Mouse (Mus musculus) mature B cell (primary cell): ENCODE measurements around the gene Acsf3.

Experiments
- in situ Hi-C: fragments of 300-500 bp; cut with MboI; formaldehyde crosslinking; loops from 2 replicates; pipeline ENCODE4 v1.14.3; 2019

Acsf3 gene

DNA sequence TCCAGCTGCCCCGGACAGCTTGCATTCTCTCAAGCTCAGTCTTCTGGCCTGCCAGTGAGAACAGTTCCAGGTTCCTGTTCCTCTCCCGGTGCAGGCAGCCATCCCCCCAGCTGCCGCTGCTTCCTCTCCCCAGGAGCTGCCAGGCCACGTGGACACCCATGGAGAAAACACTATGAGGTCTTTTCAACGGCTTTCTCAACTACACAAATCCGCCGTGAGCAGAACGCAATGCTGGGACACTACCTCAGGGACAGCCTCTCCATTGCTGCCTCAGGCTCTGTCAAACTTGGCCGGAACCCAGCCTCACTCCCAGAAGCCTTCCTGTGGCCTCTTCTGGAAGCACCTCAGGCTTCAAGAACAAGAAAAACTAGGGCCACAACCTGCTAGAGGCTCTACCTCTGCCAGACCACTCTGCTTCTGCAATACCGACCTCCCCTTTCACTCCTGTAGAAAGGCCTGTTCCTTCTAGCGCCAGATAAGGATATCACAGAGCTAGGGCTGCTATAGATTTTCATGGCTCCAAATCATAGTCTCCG is 12.5 kb upstream of the Acsf3 start:
- in situ Hi-C loops, result no loop called here

DNA sequence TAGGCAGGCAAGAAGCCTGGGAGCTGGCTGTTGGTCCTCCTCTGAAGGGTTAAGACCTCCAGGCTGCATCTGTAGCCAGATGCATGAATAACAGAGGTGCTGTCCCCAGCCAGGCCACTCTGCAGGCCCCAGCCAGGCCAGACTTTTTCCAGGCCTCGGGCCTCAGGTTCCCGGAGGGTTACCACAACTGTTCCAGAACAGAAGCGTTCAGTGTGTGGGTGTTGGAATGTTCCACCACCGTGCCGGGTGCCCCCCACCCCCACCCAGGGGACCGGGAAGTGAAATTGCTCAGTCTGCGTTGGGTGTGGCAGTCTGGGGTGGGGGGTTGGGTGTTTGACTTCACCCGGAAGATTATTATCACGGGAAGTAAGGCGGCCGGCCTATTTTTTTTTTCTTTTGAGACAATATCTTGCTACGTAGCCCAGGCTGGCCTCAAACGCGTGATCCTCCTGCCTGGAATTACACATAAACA is 12.0 kb upstream of the Acsf3 start:
- in situ Hi-C loops, result no loop called here

DNA sequence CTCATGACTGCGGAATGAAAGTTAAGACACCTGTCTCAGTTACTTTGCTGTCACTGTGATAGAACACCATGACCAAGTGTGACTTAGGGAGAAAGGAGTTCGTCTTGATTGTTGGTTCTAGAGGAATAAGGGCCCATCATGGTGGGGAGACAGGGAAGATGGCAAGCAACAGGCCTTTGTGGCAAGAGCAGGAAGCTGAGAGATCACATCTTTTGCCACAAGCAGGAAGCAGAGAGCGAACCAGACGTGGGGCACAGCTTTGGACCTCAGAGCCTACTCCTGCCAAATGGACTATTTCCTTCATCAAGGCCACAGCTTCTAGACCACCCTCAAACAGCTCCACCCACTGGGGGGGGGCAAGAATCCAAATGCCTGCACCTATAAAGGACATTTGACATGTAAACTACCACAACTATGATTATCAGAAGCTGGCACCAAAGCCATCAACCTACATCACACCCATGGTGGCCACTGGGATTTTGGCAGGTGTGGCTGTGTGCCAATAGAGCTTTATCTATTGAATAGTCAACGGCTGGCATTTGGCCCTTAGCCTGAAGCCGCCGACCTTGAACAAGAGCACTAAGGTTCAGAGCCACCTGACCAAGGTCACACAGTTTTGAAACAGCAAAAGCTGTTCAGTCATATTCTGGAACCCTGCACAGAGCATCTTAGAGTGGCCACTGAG is 10.4 kb upstream of the Acsf3 start:
- in situ Hi-C loops, result no loop called here

DNA sequence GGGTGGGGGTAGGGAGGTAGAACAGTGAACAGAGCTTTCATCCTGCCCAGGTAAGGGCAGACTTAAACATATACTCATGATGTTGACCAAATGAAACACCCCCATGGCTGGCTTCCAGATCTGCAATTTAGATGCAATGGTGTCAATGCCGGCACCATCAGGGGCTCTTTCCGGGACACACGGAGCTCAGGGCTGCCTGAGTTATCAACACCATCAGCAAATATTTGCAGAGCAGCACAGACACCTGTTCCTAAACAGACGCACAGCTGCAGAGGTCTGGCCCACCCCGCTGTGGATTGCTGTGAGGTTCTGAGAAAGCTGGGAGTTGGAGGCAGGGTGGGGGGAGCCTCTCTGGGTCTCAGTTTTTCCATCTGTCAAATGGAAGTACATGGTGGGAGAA is 9.1 kb upstream of the Acsf3 start:
- in situ Hi-C loops, result no loop called here

DNA sequence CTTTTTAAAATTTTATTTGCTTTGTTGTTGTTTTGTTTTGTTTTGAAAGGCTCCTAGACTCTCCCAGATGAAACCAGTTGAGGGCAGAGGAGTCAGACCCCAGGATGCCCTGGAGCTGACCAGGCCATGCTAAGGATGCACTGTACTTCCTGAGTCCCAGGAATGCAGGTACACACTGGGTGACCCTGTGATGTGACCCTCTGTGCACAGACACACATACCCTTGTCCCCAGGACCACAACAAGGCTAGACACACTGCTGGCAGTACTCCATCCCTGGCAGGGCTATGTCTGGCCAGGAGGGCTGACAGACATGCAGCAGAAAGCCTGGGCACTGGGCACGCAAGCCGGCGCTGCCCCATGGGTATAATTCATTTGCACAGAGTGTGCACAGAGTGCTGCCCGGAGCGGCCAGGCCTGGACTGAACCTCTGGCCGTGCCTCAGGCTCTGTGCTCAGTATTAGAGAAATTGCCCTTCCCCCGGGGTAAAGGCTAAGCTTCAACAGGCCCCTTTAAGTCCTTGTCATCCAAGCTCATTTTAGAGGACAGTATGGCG is 8.6 kb upstream of the Acsf3 start:
- in situ Hi-C loops, result no loop called here

DNA sequence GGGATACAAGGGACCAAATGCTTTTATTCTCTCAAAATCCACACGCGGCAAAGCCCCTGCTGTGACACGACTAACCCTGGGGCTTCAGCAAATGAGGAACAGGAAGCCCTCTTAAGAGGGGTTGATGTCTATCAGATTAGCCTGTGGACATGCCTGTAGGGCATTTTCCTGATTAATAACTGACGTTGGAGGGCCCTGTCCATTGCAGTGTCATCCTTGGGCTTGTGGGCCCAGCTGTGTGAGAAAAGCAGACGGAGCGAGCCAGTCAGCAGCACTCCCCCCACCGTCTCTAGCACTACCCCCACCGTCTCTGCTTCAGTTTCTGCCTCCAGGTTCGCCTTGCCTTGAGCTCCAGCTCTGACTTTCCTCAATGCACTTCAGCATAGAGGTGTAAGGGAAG is 8.1 kb upstream of the Acsf3 start:
- in situ Hi-C loops, result no loop called here

DNA sequence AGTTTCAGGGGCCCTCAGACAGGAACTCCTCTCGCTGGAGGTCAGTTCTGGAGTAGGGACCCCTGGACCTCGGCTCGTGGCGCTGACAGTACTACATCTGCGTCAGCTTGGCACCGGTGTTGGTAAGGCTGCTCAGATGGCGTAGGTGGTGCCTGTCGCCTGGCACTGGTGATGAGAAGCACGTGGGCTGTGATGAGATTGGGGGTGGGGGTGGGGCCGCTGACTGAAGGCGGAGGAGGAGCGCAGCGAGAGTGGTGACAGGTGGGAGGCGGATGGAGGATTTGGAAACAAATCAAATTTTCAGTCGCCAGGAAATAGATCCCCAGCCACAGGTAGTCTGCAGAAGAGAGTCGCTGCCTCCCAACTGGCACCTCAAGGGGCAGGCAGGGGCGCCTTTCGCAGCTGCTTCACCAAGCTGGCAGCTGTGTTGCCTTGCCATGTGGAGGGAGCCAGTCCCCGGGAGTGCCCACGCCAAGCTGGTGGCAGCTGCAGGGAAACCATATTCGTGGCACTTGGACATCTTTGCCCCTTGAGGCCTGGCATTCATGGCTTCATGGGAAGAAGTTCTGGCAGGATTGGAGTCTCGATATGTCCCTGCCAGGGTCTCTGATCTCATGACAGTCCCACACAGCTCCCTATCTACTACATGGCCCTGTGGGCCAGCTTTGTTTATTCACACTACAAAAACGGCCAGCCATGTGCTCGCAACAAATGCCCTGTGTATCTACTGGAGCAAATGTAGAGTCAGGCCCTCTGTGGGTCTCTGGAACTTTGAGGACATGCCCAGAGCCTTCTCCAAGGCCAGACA is 5.8 kb upstream of the Acsf3 start:
- in situ Hi-C loops, result no loop called here

DNA sequence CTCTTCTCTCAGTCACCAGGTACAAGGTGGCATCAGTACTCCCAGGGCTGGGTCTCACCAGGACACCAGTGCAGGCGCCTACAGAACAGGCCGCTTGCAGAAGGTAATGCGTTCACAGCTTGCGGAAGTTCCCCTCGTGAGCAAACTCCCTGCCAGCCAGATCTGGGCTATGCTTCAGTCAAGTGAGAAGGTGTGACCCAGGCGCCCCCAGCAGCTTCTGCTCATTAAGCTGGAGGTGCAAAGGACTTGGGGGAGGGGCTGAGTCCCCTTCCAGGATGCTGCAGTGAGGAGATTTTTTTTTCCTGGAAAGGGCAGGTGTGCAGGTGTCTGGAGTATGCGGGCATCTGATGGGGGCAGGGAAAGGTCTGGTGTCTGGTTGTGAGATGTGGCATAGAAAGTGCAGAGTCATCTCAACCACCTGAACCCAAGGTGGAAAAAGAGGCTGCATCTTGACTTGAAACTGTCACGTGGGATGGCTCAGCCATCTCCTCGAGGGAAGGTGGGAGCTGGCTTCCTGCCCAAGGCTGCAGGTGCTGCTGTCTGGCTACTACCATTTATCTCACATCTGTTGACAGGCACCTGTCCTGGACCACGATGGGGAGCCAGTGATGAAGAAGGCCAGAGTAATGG is 2.7 kb upstream of the Acsf3 start:
- in situ Hi-C loops, result no loop called here

DNA sequence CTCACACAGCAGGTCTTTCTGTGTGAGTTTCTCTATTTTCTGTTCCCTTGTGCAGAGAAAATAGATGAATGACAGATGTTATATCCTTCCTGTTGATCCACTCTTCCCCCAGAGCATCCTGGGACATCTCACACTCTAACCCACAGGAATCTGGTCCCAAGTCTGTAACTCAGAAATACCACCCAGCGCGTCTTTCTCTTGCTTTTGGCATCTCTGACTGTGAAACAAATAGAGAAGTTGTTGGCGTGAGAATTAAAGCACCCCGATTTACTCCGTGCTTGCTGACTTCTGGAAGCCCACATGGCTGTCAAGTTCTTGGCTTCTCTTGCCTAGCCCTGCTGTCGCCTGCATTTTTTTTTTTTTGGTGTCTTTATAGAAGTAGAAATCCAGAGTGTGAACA is 2.4 kb downstream of the Acsf3 start:
- in situ Hi-C loops, result no loop called here

DNA sequence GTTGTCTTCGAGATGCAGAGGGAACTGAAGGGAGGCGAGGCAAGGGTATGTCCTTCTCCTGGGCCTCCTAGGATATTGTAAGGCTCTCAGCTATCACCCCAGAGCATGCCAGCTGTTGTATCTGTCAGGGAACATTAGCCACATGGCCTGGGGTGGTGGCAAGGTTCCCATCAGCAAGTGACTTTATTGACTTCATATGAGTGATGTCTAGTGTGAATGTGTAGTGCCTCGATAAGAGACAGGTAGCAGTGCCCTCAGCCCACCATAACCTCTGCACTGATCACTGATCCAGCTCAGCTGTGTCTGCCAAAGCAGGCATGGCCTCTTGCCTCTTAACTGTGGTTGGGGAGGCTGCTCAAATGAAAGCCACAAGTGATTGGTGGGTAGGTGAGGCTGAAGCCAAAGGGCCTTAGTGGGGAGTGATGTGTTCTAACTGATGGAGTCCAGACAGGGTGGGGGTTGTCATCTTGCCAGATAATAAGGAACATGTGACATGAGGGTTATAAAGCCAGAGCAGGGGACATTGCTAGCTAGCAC is 3.5 kb downstream of the Acsf3 start:
- in situ Hi-C loops, result no loop called here

DNA sequence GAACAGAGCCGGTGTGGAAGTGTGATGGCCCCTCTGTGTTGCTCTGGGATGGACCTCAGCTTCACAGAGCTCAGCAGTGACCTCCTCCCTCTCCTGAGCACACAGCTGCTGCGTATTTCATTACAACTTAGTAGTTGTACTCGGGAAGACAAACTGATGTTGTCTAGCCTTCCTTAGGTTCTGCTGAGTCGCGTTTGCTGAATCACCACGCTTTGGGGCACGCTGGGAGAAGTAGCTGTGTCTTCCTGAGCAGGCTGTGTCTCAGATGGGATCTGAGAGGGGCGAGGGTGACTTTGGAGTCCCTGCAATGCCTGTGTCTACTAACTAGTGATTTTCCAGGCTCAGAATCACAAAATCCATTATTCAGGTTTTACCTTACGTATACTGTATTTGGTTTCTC is 4.0 kb downstream of the Acsf3 start:
- in situ Hi-C loops, result no loop called here

DNA sequence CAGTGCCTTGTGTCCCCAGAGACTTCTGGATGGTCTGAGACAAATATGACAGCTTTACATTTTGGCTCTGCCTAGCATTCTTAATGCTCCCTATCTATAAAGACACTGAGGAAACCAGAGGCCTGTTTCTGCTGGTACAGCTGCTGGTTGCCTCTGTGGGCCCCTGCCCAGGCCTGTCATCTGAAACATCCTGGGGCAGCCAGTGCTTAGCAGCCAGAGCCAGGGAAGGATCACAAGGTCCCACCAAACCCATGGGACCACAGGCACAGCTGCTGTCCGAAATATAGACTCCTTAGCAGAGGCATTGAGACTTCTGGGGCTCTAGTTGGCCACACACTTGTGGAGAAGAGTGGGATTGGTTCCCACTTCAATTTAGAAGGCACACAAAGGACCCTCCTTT is 9.5 kb downstream of the Acsf3 start:
- in situ Hi-C loops, result no loop called here

DNA sequence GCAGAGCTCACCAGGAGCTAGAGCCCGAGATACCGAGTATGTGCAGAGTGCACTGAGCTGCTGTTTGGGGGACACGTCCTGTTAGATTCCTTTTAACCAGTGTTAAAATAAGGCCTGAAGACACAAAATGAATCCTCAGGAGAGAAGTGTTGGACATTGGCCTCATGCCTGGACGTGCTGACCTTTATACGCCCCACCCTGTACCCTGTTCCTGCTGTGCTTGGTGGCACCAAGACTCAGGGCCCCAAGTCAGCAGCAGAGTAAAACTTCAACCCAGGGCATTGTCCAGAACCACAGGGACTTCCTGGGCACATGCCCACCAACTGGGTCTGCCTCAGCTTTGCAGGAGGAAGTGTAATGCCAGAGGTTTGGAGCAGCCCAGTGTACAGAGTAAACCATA is 14.5 kb downstream of the Acsf3 start:
- in situ Hi-C loops, result no loop called here

DNA sequence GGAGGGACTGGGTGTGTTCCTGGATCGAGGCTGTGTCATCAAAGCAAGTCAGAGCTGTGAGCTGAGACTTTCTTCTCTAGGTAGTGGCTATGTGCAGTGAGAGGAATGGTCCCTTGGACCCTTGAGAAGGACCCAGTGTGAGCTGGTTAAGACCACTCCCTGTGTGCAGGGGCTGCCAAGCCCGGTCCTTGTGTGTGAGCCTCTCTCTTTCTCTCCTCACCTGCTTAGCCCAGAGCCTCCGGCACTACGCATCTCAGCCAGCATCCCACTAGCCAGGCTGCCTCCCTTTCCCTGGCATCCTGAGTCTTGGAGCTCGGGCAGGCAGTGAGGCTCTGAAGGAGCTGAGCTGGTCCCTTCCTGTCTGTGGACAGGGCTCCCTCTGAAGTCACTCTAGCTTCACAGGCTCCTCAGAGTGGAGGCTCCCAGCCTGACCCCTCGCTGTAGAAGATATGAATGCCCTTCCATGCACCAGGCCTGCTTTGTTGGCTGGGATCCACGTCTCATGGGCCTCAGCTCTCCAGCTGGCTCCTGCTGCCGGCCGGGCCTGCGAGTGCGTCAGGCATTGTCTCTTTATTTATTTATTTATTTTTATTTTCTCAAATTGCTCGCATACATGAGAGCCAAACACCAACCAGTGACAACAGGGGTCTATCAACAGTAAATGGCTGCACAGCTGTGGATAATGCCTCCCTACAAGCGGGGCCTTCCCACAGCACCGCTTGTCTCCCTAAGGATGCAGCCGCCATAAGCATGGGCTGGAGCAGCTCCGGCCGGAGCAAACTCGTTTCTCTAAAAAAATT is 18.3 kb downstream of the Acsf3 start:
- in situ Hi-C loops, result no loop called here

DNA sequence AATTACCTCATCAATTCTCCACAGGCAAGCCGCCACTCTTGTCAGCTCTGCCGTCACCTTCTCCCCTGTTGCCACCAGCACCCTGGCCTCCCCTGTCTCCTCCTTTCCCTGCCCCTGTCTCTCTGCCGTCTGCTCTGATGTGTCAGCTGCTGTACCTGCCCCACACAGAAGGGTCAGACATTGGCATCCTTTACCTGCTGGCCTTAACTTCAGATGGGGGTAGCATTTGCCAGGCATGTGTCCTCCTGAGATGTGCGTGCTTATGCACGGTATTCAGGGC is 18.8 kb downstream of the Acsf3 start:
- in situ Hi-C loops, result no loop called here

DNA sequence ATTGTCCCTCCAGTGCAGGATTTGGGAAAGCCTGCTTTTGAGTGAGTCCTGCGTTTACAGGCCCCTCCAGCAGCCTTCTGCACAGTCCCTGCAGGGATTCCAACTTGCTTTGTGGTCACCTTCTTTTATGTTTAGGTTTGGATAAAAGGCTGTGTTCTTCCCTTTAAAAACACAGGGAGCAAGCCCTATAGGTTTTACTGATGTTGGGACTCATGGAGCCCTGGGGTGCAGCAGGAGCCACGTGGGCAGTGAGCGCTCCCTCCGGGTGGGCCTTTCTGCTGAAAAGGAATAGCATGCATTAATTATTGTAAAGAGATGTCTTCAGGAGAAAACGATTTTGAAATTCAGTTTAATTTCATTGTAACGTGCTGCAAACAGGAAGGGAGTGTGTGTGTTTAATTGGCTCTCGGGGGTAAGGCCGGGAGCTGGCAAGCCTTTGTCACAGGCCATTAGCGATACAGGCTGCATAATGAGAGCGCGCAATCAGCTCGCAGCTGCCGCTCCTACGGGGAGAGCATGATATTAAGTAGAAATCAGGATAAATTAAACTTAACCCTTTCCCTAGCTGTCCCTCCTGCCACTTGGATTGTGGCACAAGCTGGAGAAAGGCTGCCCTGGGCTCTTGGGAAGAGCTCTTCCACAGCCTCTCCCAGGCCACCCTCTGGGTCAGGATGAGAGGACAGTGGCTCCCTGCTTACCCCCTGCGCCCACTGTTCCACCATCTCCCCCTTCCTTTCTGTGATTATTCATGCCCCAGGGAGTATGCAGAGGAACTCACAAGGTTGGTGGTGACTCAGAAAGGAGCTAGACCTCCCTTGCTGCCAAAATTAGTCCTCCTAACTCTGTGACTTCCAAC is 28.8 kb downstream of the Acsf3 start:
- in situ Hi-C loops, result no loop called here

DNA sequence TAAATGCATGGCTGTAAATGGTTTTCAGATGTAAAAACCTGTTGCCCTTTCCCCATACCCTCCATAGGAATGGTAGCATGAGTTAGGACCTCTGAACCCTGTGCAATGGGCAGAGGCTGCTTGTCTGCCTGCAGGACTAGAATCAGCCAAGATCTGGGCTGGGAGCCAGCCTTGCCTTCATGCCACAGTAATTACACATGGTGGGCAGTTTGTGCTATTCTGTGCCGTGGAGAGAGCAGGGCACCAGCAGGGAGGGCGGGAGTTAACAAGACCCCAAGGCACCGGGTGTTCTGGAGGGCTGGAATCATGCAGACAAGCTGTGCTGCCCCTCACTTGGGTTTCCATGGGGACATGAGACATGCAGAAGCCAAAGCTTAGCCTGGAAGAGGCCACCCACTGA is 30.1 kb downstream of the Acsf3 start:
- in situ Hi-C loops, result no loop called here

DNA sequence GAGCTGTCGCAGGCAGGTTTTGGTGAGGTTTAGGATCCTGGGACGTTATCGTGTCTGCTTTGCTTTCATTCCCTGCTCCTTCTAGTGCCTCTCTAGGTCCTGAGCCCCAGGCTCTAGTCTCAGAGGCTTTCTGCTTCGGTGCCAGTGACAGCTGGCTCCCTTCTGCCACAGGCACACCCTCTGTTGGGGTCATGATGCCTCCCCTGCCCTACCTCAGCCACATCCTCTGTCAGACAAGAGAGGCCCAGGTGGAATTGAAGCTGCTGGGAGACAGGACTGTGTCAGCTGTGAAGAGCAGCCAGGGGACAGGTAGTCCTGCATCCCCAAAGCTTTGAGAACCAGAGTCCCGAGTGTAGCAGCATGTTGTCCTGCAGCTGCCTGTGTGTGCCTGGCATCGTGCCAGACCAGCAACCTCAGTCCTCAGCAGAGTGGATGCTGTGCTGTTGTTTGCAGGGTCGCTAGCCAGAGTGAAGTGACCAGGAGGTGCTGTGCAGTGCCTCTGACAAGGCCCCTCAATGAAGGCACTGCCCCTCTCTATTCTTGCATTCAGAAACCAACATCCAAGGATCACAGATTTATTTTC is 31.8 kb downstream of the Acsf3 start:
- in situ Hi-C loops, result no loop called here

DNA sequence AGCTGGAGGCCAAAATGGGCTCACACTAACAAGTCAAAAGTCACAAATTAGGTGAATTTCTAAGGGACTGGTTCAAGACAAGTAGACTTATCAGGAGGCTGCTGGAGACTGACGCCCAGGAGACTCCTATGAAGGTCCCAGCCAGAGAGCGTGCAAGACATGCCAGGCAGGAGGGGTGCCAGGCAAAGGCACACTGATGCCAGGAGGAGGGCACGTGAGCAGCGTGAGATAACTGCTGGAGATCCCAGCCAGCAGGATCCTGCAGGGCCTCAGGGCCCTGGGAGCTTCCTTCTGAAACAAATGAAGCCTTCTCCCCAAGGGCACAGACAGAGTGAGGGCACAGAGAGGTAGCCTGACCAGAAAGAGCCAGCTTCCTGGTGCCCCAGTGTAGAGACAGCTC is 32.6 kb downstream of the Acsf3 start:
- in situ Hi-C loops, result no loop called here

DNA sequence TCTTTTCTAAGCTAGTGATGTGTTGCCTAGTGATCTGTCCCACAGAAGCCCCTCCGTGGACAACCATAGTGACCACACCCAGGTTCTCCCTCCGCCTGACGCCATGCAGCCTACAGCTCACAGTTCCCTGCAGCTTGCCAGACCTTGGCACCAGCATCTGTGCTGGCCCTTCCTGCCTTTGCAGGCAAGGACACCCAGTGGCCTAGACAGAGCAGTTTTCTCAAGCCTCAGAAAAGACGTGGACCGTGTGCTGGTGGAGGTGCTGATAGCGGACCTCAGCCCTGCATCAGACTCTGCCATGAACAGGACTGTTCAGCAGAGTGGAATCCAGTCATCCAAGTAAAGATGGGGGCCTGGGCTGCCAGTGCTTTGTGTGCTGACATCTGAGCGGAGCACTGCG is 35.1 kb downstream of the Acsf3 start:
- in situ Hi-C loops, result no loop called here
